Mouse (Mus musculus): Measurements from ENCODE around the gene Dnajb14.

DNA sequence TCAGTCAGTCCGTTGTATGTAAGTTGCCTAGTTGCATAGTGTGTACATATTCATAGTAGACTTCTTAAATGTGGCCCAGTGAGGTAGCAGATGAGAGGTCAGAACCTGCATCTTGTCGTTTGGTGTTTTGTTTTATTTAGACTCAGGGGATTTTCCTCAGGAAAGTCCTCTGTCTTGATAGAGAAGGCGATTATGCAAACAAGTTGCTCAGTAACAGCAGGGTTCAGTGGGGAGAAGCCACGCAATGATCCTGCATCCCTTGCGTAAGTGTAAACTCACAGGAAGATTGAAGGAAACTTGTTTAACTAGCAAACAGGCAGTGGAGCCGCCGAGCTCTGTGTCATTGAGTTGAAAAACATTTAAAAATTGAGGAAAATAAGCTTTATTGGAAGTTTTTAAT, 20.5 kb downstream of the Dnajb14 start:
- TF ChIP-seq CTCF (IDR thresholded peaks at IDR 0.05) = no peak
- no peak for TF ChIP-seq EP300 (IDR thresholded peaks at IDR 0.05)
